Mouse (Mus musculus): ENCODE measurements at regions not wholly inside any gene's neighbourhood (a gene's known extent, or its start where the extent isn't known, plus 50 kb on each side); places are given as distances from the start of the nearest gene placed in this dataset.

DNA sequence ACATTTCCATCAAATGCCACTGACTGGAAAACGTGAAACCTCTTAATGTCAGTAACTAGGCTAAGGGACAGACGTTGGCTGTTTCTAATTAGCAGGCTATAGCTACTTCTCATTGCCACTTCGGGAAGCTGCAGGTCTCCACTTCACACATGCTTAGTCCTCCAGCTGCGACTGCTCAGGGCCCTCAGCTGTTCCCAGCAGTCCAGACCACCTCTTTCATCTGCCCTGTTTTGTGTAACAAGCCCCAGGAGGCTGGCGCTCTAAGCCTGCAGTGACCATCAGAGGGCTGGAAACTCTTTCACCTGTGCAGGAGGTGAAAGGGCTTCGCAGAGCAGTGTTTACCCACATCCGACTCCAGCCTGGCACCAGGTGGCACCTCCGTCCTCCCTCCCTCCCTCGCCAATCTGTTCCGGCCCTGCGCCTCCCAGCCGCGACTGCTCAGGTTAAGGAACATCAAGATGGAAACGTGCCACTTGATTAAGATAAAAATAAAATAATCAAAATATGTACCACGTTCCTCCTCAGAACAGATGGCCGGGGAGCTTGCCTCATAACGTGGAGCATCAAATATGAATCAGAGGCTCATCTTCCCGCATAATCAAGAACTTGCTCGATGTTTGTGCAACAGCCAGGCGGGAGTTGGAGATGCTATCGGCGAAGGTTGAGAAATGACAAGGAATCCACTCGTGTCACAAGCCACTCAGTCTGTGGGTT lies 72.6 kb upstream of the Plet1 start:
- WGBS = 89% methylated on average over 23 of the region's 23 CpGs
- Histone ChIP-seq H3K36me3 (ENCODE audit: control insufficient read depth, insufficient read depth, low read length) (no peaks in the 10 kb centered on the region), H3K4me1 (ENCODE audit: control insufficient read depth, insufficient read depth, low read length) (no peaks in the 10 kb centered on the region), H3K27ac (ENCODE audit: low read depth, low read length) (no peak overlapping the region), H3K9ac (ENCODE audit: low read length) (no peak overlapping the region), H3K4me2 (ENCODE audit: low read depth) (no peak overlapping the region), H3K27me3 (ENCODE audit: control insufficient read depth, insufficient read depth, low read length) (no peaks in the 10 kb centered on the region), H3K4me3 (ENCODE audit: low read depth, low read length) (no peak overlapping the region), H3K9me3 (ENCODE audit: control insufficient read depth, low read length) (no peaks in the 10 kb centered on the region)
- ATAC-seq (ENCODE audit: insufficient read depth, low FRiP score, low TSS enrichment) (no peak), DNase-seq (ENCODE audit: low spot score) (no peak)

DNA sequence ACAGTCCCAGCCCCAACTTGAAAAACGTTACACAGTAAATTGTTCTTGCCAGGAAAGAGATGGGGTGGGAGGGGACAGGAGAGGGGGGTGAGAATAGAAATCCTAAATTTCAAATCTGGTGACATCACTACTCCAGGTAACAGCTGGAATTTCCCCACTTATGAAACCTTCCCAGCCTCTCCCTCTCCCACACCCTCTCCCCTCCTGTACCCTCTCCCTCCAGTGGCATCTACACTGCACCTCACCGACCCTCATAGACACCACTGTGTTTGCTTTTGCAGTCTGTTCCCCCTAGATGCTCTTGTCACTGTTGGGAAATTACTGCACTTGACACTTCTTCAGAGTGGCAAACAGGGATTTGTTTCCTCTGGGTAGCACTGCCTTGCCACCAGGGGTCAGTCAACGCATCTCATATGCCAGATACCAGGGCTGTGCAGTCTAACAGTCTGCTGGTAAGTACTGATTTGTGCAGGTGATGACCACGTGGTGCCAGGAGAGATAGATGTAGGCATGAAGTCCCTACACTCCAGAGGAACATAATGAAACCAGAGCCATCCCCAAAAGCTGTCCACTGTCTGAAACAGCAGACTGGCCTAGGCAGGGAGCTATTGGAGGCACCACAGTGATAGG lies 68.3 kb upstream of the Plet1 start:
- Histone ChIP-seq H3K9ac (ENCODE audit: low read length) (no peak overlapping the region), H3K9me3 (ENCODE audit: control insufficient read depth, low read length) (no peaks in the 10 kb centered on the region), H3K4me1 (ENCODE audit: control insufficient read depth, insufficient read depth, low read length) (no peaks in the 10 kb centered on the region), H3K36me3 (ENCODE audit: control insufficient read depth, insufficient read depth, low read length) (no peaks in the 10 kb centered on the region), H3K27me3 (ENCODE audit: control insufficient read depth, insufficient read depth, low read length) (no peaks in the 10 kb centered on the region), H3K4me2 (ENCODE audit: low read depth) (no peak overlapping the region), H3K4me3 (ENCODE audit: low read depth, low read length) (no peak overlapping the region), H3K27ac (ENCODE audit: low read depth, low read length) (no peak overlapping the region)
- 42% methylated on average over 4 of the region's 4 CpGs for WGBS
- ATAC-seq (ENCODE audit: insufficient read depth, low FRiP score, low TSS enrichment) (no peak), DNase-seq (ENCODE audit: low spot score) (no peak)

DNA sequence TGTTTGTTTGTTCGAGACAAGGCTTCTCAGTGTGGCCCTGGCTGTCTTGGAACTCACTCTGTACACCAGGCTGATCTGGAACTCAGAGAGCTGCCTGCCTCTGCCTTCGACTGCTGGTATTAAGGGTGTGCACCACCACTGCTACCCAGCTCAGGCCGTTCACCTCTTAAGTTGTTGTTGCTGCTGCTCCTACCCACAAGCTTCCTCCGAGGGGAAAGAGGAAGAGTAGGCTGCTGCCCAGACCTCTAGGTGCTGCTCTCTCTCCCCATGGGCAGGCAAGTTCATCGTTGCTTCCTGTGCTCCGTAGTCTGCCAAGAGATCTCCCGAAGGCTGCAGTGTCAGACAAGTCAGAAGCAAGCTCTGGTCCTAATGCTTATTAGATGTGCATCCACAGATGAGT lies 64.2 kb upstream of the Plet1 start:
- DNase-seq (ENCODE audit: low spot score) (no peak), ATAC-seq (ENCODE audit: insufficient read depth, low FRiP score, low TSS enrichment) (no peak)
- Histone ChIP-seq H3K4me3 (ENCODE audit: low read depth, low read length) (no peak overlapping the region), H3K27ac (ENCODE audit: low read depth, low read length) (no peak overlapping the region), H3K27me3 (ENCODE audit: control insufficient read depth, insufficient read depth, low read length) (no peaks in the 10 kb centered on the region), H3K9ac (ENCODE audit: low read length) (no peak overlapping the region), H3K4me2 (ENCODE audit: low read depth) (no peak overlapping the region), H3K9me3 (ENCODE audit: control insufficient read depth, low read length) (no peaks in the 10 kb centered on the region), H3K36me3 (ENCODE audit: control insufficient read depth, insufficient read depth, low read length) (no peaks in the 10 kb centered on the region), H3K4me1 (ENCODE audit: control insufficient read depth, insufficient read depth, low read length) (no peaks in the 10 kb centered on the region)
- 88% methylated on average over 7 of the region's 7 CpGs for WGBS

DNA sequence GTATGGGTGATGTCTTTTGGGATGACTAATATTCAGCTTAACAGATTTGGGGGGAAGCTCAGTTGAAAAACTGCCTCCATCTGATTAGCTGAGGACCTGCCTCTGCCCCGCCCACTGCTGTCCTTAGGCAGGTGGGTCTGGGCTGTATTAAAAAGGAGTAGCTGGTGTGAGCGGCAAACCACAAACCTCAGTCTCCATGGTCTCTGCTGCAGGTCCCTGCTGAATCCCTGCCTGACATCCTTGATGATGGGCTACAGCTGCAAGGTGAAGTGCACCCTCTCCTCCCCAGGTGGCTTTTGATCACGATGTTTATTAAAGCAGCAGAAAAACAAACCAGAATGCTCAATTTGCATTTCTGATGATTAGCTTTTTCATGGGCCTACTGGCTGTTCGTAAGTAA lies 60.8 kb upstream of the Plet1 start:
- H3K4me1 ChIP-seq (ENCODE audit: control insufficient read depth, insufficient read depth, low read length) = no peaks in the 10 kb centered on the region
- H3K27me3 ChIP-seq (ENCODE audit: control insufficient read depth, insufficient read depth, low read length) = no peaks in the 10 kb centered on the region
- H3K9me3 ChIP-seq (ENCODE audit: control insufficient read depth, low read length) = no peaks in the 10 kb centered on the region
- WGBS = 82% methylated on average over 4 of the region's 4 CpGs
- no peak overlapping the region for H3K9ac ChIP-seq (ENCODE audit: low read length)
- DNase-seq (ENCODE audit: low spot score) = no peak
- H3K4me3 ChIP-seq (ENCODE audit: low read depth, low read length) = no peak overlapping the region
- H3K36me3 ChIP-seq (ENCODE audit: control insufficient read depth, insufficient read depth, low read length) = no peaks in the 10 kb centered on the region
- H3K27ac ChIP-seq (ENCODE audit: low read depth, low read length) = no peak overlapping the region
- no peak for ATAC-seq (ENCODE audit: insufficient read depth, low FRiP score, low TSS enrichment)
- no peak overlapping the region for H3K4me2 ChIP-seq (ENCODE audit: low read depth)

DNA sequence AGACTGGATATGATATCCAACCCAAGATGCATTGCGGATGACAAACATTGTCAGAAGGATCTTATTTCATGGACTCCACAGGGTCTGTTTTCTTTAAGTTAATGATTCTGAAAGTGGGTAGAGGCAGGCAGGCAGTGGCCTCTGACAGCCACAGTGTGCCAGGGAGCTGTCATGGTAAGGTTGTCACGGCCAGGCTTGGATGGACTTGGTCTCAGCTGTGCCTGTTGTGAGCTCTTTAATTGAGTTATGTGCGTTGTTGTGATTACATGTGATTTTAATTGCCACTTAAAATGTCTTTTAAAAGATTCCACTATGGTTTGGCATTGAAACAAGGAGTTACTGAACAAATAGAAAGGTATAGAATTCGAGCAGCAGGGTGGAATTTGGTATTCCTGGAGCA lies 60.3 kb upstream of the Plet1 start:
- Histone ChIP-seq H3K4me1 (ENCODE audit: control insufficient read depth, insufficient read depth, low read length) (no peaks in the 10 kb centered on the region), H3K36me3 (ENCODE audit: control insufficient read depth, insufficient read depth, low read length) (no peaks in the 10 kb centered on the region), H3K9me3 (ENCODE audit: control insufficient read depth, low read length) (no peaks in the 10 kb centered on the region), H3K9ac (ENCODE audit: low read length) (no peak overlapping the region), H3K4me2 (ENCODE audit: low read depth) (no peak overlapping the region), H3K27me3 (ENCODE audit: control insufficient read depth, insufficient read depth, low read length) (no peaks in the 10 kb centered on the region), H3K27ac (ENCODE audit: low read depth, low read length) (no peak overlapping the region), H3K4me3 (ENCODE audit: low read depth, low read length) (no peak overlapping the region)
- 75% methylated on average over 4 of the region's 4 CpGs for WGBS
- ATAC-seq (ENCODE audit: insufficient read depth, low FRiP score, low TSS enrichment) = no peak
- no peak for DNase-seq (ENCODE audit: low spot score)

DNA sequence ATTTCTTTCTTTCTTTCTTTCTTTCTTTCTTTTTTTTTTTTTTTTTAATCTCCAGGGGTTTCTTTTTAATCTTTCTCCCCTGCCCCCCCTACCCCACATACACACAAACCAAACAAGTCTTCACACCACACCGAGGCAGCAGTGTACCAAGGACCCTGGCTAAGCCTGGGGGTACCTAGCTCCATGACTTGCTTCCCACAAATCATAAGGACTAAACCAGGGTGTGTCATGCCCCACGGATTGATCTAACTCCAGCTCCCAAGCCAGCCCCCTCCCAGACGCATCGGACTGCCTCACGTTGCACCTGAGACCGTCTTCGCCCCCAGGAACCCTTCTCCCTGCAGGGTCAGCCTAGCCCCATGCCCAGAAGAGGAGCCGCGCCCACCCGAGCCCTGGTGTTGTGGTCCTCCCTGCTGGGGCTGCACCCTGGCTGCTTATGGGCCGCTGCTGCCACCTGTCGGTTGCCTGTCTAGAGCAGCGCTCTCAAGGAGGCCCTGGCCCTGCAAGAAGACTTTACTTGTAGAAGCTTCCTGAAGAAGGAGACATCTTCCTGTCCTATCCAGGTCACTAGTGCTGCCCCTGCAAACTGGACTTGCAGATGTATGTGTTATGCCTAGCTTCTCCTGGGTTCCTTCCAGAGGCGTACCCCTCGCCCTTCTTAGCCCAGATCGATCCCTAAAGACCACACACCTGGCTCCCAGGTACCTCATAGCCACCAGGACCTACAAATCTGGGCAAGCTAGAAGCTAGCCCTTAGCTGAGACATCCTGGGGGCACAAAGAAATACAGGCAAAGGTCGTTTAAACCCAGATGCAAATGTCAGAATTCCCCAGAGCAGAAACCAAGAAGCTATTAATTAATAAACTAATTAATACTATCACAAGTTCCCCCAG lies 56.2 kb upstream of the Plet1 start:
- H3K4me2 ChIP-seq (ENCODE audit: low read depth) = peak overlapping the region; percentile 40
- no peaks in the 10 kb centered on the region for H3K36me3 ChIP-seq (ENCODE audit: control insufficient read depth, insufficient read depth, low read length)
- ATAC-seq (ENCODE audit: insufficient read depth, low FRiP score, low TSS enrichment) = peak; percentile 61; the same call in 1 of the 2 replicates
- no peaks in the 10 kb centered on the region for H3K4me1 ChIP-seq (ENCODE audit: control insufficient read depth, insufficient read depth, low read length)
- WGBS = 19% methylated on average over 17 of the region's 17 CpGs
- H3K9me3 ChIP-seq (ENCODE audit: control insufficient read depth, low read length) = no peaks in the 10 kb centered on the region
- H3K9ac ChIP-seq (ENCODE audit: low read length) = 0 out of 2 replicates have a peak overlapping the region, but pooled peaks have one; percentile 35
- peak; percentile 88 for DNase-seq (ENCODE audit: low spot score)
- H3K4me3 ChIP-seq (ENCODE audit: low read depth, low read length) = 0 out of 2 replicates have a peak overlapping the region, but pooled peaks have one; percentile 12
- no peak overlapping the region for H3K27ac ChIP-seq (ENCODE audit: low read depth, low read length)
- H3K27me3 ChIP-seq (ENCODE audit: control insufficient read depth, insufficient read depth, low read length) = no peaks in the 10 kb centered on the region

DNA sequence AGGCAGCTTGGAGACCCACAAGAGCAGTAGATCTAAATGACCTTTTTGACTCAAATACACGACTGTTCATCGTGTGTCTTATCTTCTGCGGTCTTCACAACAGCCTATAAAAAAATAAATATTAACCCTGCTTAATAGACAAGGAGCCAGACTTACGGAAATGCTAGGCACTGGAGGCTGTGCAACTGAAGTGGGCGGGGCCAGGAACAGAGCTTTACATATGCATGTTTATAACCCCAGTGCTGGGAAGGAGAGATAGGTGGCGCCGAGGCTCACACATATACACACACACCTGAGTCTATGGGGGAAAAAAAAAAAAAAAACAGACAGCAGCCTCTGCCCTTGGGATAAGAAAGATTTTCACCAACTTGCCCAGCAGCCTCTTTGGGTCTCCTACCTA lies 55.6 kb upstream of the Plet1 start:
- Histone ChIP-seq H3K4me1 (ENCODE audit: control insufficient read depth, insufficient read depth, low read length) (no peaks in the 10 kb centered on the region), H3K27ac (ENCODE audit: low read depth, low read length) (no peak overlapping the region), H3K27me3 (ENCODE audit: control insufficient read depth, insufficient read depth, low read length) (no peaks in the 10 kb centered on the region), H3K9me3 (ENCODE audit: control insufficient read depth, low read length) (no peaks in the 10 kb centered on the region), H3K36me3 (ENCODE audit: control insufficient read depth, insufficient read depth, low read length) (no peaks in the 10 kb centered on the region), H3K9ac (ENCODE audit: low read length) (no peak overlapping the region), H3K4me3 (ENCODE audit: low read depth, low read length) (no peak overlapping the region), H3K4me2 (ENCODE audit: low read depth) (no peak overlapping the region)
- DNase-seq (ENCODE audit: low spot score) (no peak), ATAC-seq (ENCODE audit: insufficient read depth, low FRiP score, low TSS enrichment) (no peak)
- 65% methylated on average over 7 of the region's 7 CpGs for WGBS

DNA sequence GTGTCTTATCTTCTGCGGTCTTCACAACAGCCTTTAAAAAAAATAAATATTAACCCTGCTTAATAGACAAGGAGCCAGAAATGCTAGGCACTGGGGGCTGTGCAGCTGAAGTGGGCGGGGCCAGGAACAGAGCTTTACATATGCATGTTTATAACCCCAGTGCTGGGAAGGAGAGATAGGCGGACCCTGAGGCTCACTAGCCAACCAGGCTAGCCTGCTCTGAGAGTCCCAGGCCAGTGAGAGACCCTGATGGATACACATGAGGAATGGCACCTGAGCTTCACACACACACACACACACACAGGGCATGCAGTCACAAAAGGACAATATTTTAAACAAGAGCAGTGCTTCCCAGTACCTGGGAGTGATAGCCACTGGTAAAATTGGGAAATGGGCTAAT lies 54.1 kb upstream of the Plet1 start:
- Histone ChIP-seq H3K36me3 (ENCODE audit: control insufficient read depth, insufficient read depth, low read length) (no peaks in the 10 kb centered on the region), H3K4me3 (ENCODE audit: low read depth, low read length) (no peak overlapping the region), H3K9ac (ENCODE audit: low read length) (no peak overlapping the region), H3K4me1 (ENCODE audit: control insufficient read depth, insufficient read depth, low read length) (no peaks in the 10 kb centered on the region), H3K9me3 (ENCODE audit: control insufficient read depth, low read length) (no peaks in the 10 kb centered on the region), H3K27ac (ENCODE audit: low read depth, low read length) (no peak overlapping the region), H3K27me3 (ENCODE audit: control insufficient read depth, insufficient read depth, low read length) (no peaks in the 10 kb centered on the region), H3K4me2 (ENCODE audit: low read depth) (no peak overlapping the region)
- WGBS = 80% methylated on average over 3 of the region's 3 CpGs
- DNase-seq (ENCODE audit: low spot score) = no peak
- ATAC-seq (ENCODE audit: insufficient read depth, low FRiP score, low TSS enrichment) = no peak

All from neural tube, embryonic 11.5 days (tissue).